Mouse (Mus musculus) c-Kit-positive CD71-positive TER-119-positive erythroid progenitor cells, embryonic 14.5 days (primary cell): ENCODE measurements at regions not wholly inside any gene's neighbourhood (a gene's known extent, or its start where the extent isn't known, plus 50 kb on each side); places are given as distances from the start of the nearest gene placed in this dataset.

Experiments used
- DNase-seq: peaks from one replicate; pipeline ENCODE4 v3.0.0-alpha.2; 2013; ENCODE audit warnings: low spot score

- no peak for DNase-seq
Observed at GRCm38 (mm10) chr1:35834180-35834579, 234.0 kb upstream of the Hs6st1 start.

GRCm38 (mm10) chr1:35836552-35836951, 231.6 kb upstream of the Hs6st1 start:
- no peak for DNase-seq

GRCm38 (mm10) chr1:35838625-35839024, 229.6 kb upstream of the Hs6st1 start:
- DNase-seq = no peak

- peak; percentile 57 for DNase-seq
Observed at GRCm38 (mm10) chr1:35839446-35839845, 228.8 kb upstream of the Hs6st1 start.

- DNase-seq = no peak
Observed at GRCm38 (mm10) chr1:35841626-35842025, 226.6 kb upstream of the Hs6st1 start.

- no peak for DNase-seq
Observed at GRCm38 (mm10) chr1:35842707-35843106, 225.5 kb upstream of the Hs6st1 start.

GRCm38 (mm10) chr1:35843566-35843965, 224.6 kb upstream of the Hs6st1 start:
- no peak for DNase-seq

GRCm38 (mm10) chr1:35846224-35846936, 221.8 kb upstream of the Hs6st1 start:
- no peak for DNase-seq

GRCm38 (mm10) chr1:35848160-35848954, 219.8 kb upstream of the Hs6st1 start:
- no peak for DNase-seq

- DNase-seq = no peak
Observed at GRCm38 (mm10) chr1:35849406-35850190, 218.6 kb upstream of the Hs6st1 start.

GRCm38 (mm10) chr1:35850191-35850545, 218.0 kb upstream of the Hs6st1 start:
- no peak for DNase-seq

- DNase-seq = no peak
Observed at GRCm38 (mm10) chr1:35850566-35851085, 217.6 kb upstream of the Hs6st1 start.

- DNase-seq = no peak
Observed at GRCm38 (mm10) chr1:35851681-35852409, 216.4 kb upstream of the Hs6st1 start.

GRCm38 (mm10) chr1:35853018-35853417, 215.2 kb upstream of the Hs6st1 start:
- DNase-seq = no peak

GRCm38 (mm10) chr1:35855650-35856049, 212.6 kb upstream of the Hs6st1 start:
- no peak for DNase-seq

GRCm38 (mm10) chr1:35858342-35858741, 209.9 kb upstream of the Hs6st1 start:
- no peak for DNase-seq

GRCm38 (mm10) chr1:35860779-35861178, 207.4 kb upstream of the Hs6st1 start:
- no peak for DNase-seq

GRCm38 (mm10) chr1:35862196-35862595, 206.0 kb upstream of the Hs6st1 start:
- DNase-seq = no peak

GRCm38 (mm10) chr1:35862661-35863060, 205.5 kb upstream of the Hs6st1 start:
- no peak for DNase-seq

GRCm38 (mm10) chr1:35864246-35864645, 204.0 kb upstream of the Hs6st1 start:
- no peak for DNase-seq

GRCm38 (mm10) chr1:35865263-35865662, 202.9 kb upstream of the Hs6st1 start:
- no peak for DNase-seq

GRCm38 (mm10) chr1:35866643-35867042, 201.6 kb upstream of the Hs6st1 start:
- no peak for DNase-seq
